Mouse (Mus musculus) cerebellum, adult 2 months (tissue): ENCODE measurements at regions not wholly inside any gene's neighbourhood (a gene's known extent, or its start where the extent isn't known, plus 50 kb on each side); places are given as distances from the start of the nearest gene placed in this dataset.

Experiments
- CTCF ChIP-seq: fragments of 200-500 bp; IDR thresholded peaks from 2 replicates; pipeline ENCODE4 v1.5.1; 2011; ENCODE audit warnings: low read depth, mild to moderate bottlenecking, control low read depth, low read length, moderate library complexity, borderline replicate concordance; ENCODE audit not compliant: insufficient read depth
- POLR2A ChIP-seq: fragments of 200-500 bp; IDR thresholded peaks from 2 replicates; pipeline ENCODE4 v1.6.1; 2011; ENCODE audit warnings: low read length, control low read depth, borderline replicate concordance; ENCODE audit not compliant: insufficient read depth

- TF ChIP-seq POLR2A: no peak
- TF ChIP-seq CTCF: no peak
Measured at GRCm38 (mm10) chr12:107653131-107653530, 164.7 kb downstream of the 3110018I06Rik start.
